Mouse (Mus musculus) frontal cortex, adult (tissue): ENCODE results near the gene Hoxd3.

ENCODE experiments used
- ATAC-seq: cut with Nextera tagmentation; 2 replicates; pipeline ENCODE4 v1.9.2; 2017; ENCODE audit warnings: mild to moderate bottlenecking, moderate library complexity, mixed read lengths; ENCODE audit not compliant: low TSS enrichment

Gene Hoxd3

GRCm38 (mm10) chr2:74711721-74712621 lies at the start of gene Hoxd3, which contains the start of gene Hoxd4:
TSS of gene Hoxd3 (plus strand) at chr2:74711927.
TSS of gene Hoxd4 (plus strand) at chr2:74711929.
- ATAC-seq: no peak

GRCm38 (mm10) chr2:74663291-74663925 lies 48.3 kb upstream of the Hoxd3 start:
- peak; percentile 85 for ATAC-seq

- no peak for ATAC-seq
Observed at GRCm38 (mm10) chr2:74666411-74666810, 45.3 kb upstream of the Hoxd3 start.

GRCm38 (mm10) chr2:74667191-74667841 lies 44.4 kb upstream of the Hoxd3 start:
- ATAC-seq: no peak

GRCm38 (mm10) chr2:74667842-74668357 lies 43.8 kb upstream of the Hoxd3 start, which contains the start of gene Hoxd13:
TSS of gene Hoxd13 (plus strand) at chr2:74668310.
- ATAC-seq: no peak

- ATAC-seq: no peak
Observed at GRCm38 (mm10) chr2:74668370-74669229, 43.1 kb upstream of the Hoxd3 start.

- ATAC-seq: no peak
Observed at GRCm38 (mm10) chr2:74669230-74669578, 42.5 kb upstream of the Hoxd3 start.

GRCm38 (mm10) chr2:74669650-74670235 lies 42.0 kb upstream of the Hoxd3 start:
- ATAC-seq: no peak

GRCm38 (mm10) chr2:74670632-74671188 lies 41.0 kb upstream of the Hoxd3 start:
- no peak for ATAC-seq

GRCm38 (mm10) chr2:74671847-74672246 lies 39.9 kb upstream of the Hoxd3 start:
- ATAC-seq: no peak

- no peak for ATAC-seq
Observed at GRCm38 (mm10) chr2:74672481-74673362, 39.0 kb upstream of the Hoxd3 start.

GRCm38 (mm10) chr2:74673835-74674425 lies 37.8 kb upstream of the Hoxd3 start:
- no peak for ATAC-seq

GRCm38 (mm10) chr2:74674881-74675665 lies 36.7 kb upstream of the Hoxd3 start, which contains the start of gene Hoxd12:
TSS of gene Hoxd12 (plus strand) at chr2:74675013.
- no peak for ATAC-seq

- no peak for ATAC-seq
Observed at GRCm38 (mm10) chr2:74675666-74676282, 36.0 kb upstream of the Hoxd3 start.

- no peak for ATAC-seq
Observed at GRCm38 (mm10) chr2:74676376-74677052, 35.2 kb upstream of the Hoxd3 start.

- no peak for ATAC-seq
Observed at GRCm38 (mm10) chr2:74677106-74677505, 34.6 kb upstream of the Hoxd3 start.

- no peak for ATAC-seq
Observed at GRCm38 (mm10) chr2:74678891-74679595, 32.7 kb upstream of the Hoxd3 start, which contains the start of gene Hoxd11. TSS of gene Hoxd11 (plus strand) at chr2:74679557.
